Mouse (Mus musculus) heart, adult 8-10 months (tissue): ENCODE results near the gene Rai14. TPM values are rescaled to one million over a fixed set of nuclear protein-coding genes. Genes with fewer than 3 reads are reported as not detected.
"Not testable (repeated sequence)": the region's sequence is repeated elsewhere in the genome, so short reads cannot be mapped to it uniquely, and the experiment has no call there.

Source experiments
- DNase-seq: peaks from one replicate; pipeline ENCODE4 v3.0.0; 2022; ENCODE audit warnings: low spot score
- total RNA-seq, 4 experiments: library from RNA; stranded (reverse); gene quantifications; 2 replicates each; pipeline ENCODE4 v1.2.4; 2022

The Rai14 gene
- total RNA-seq, 4 experiments from 2014 or later = 3.3 to 4.1 (median 3.6) TPM

- no peak for DNase-seq
Observed at GRCm38 (mm10) chr15:10540271-10541088, 173.9 kb downstream of the Rai14 start.

GRCm38 (mm10) chr15:10535969-10536368 lies 178.5 kb downstream of the Rai14 start:
- no peak for DNase-seq

GRCm38 (mm10) chr15:10534591-10534990 lies 179.8 kb downstream of the Rai14 start:
- DNase-seq = no peak

GRCm38 (mm10) chr15:10533361-10533760 lies 181.1 kb downstream of the Rai14 start:
- not testable (repeated sequence) for DNase-seq

GRCm38 (mm10) chr15:10531352-10531751 lies 183.1 kb downstream of the Rai14 start:
- DNase-seq = no peak

GRCm38 (mm10) chr15:10525896-10526295 lies 188.5 kb downstream of the Rai14 start:
- no peak for DNase-seq

Other genes starting within 250 kb of the Rai14 start
- gene Dnajc21, start 244.1 kb downstream of the Rai14 start, total RNA-seq = 10 to 100 TPM; 32.7 to 37.0 (median 35.8) TPM
- 10 to 100 TPM; 16.9 to 20.8 (median 19.0) TPM for gene Brix1, start 228.7 kb downstream of the Rai14 start, total RNA-seq
- 10 to 100 TPM in 1 of 4 experiments, 1 to 10 TPM in 3; 7.7 to 10.3 (median 8.3) TPM for gene Rad1, start 228.6 kb downstream of the Rai14 start, total RNA-seq
- not detected for gene Ttc23l, start 156.0 kb downstream of the Rai14 start, total RNA-seq
- not detected for gene C1qtnf3, start 237.7 kb upstream of the Rai14 start, total RNA-seq